In genomic region chr5:115125211-115125871, GRCm38 (mm10) we compare ENCODE assay signal across 8 mouse cellular contexts. TPM values are rescaled to one million over a fixed set of nuclear protein-coding genes. Genes with fewer than 3 reads are reported as not detected.
DNase-seq lines count a peak whose midpoint lies in the region; ATAC-seq and TF ChIP-seq lines count a peak whose summit lies in the region.

No protein-coding gene starts in this region.

- H3K36me3 ChIP-seq in forebrain, postnatal 0 days (ENCODE audit: insufficient read depth): peaks cover 56% of the 10 kb centered on the region
- peaks cover 16% of the 10 kb centered on the region; the same call in 1 of the 2 replicates for H3K36me3 ChIP-seq in lung, embryonic 16.5 days (ENCODE audit: control insufficient read depth, insufficient read depth, low read length)

- 0 out of 2 replicates have a peak overlapping the region, but pooled peaks have one; percentile 8 for H3K4me2 ChIP-seq in forebrain, postnatal 0 days (ENCODE audit: low read depth)
- H3K4me2 ChIP-seq in lung, embryonic 16.5 days (ENCODE audit: low read depth, low read length): 0 out of 2 replicates have a peak overlapping the region, but pooled peaks have one; percentile 18

- TF ChIP-seq POLR2A in cerebellum, adult 2 months (IDR thresholded peaks at IDR 0.05; ENCODE audit: borderline replicate concordance, insufficient read depth, low read length): 0 out of 2 replicates have a peak, but pooled peaks have one; percentile 14

- ATAC-seq in forebrain, postnatal 0 days: peak; percentile 90
- ATAC-seq in hematopoietic stem cell, adult 5-6 weeks (replicated peaks in 1 of 2; ENCODE audit: insufficient read depth in 1 of 2, low FRiP score in 2 of 2, low TSS enrichment in 1 of 2, low read depth in 1 of 2, poor library complexity in 2 of 2, severe bottlenecking in 2 of 2): peak; percentile 83 to 89
- peak; percentile 88 for ATAC-seq in lung, embryonic 16.5 days (ENCODE audit: low read depth)

- peaks cover 29% of the 10 kb centered on the region for H3K4me1 ChIP-seq in cerebellum, adult 2 months (ENCODE audit: control insufficient read depth, insufficient read depth, low read length)
- H3K4me1 ChIP-seq in forebrain, postnatal 0 days (ENCODE audit: insufficient read depth): no peaks in the 10 kb centered on the region
- peaks cover 8% of the 10 kb centered on the region for H3K4me1 ChIP-seq in lung, embryonic 16.5 days (replicated peaks; ENCODE audit: control insufficient read depth, insufficient read depth, low read length)

- TF ChIP-seq CTCF in cerebellum, adult 2 months (IDR thresholded peaks at IDR 0.05; ENCODE audit: borderline replicate concordance, insufficient read depth, low read depth, low read length): peak; percentile 96
- TF ChIP-seq CTCF in forebrain, postnatal 0 days (IDR thresholded peaks at IDR 0.05; ENCODE audit: low read depth): peak; percentile 95

- H3K4me3 ChIP-seq in cerebellum, adult 2 months (replicated peaks; ENCODE audit: insufficient read depth, low read depth, low read length): peak overlapping the region; percentile 0
- no peak overlapping the region for H3K4me3 ChIP-seq in forebrain, postnatal 0 days (ENCODE audit: low read depth, low read length)
- 0 out of 2 replicates have a peak overlapping the region, but pooled peaks have one; percentile 17 for H3K4me3 ChIP-seq in lung, embryonic 16.5 days (ENCODE audit: low read length)

- peak; percentile 81 for DNase-seq in Muller cell, postnatal 12 days (ENCODE audit: inconsistent ontology term)
- DNase-seq in cerebellum, adult 2 months: peak; percentile 88 to 92
- peak; percentile 87 for DNase-seq in forebrain, postnatal 0 days
- peak; percentile 71 for DNase-seq in layer of hippocampus, adult 9-10 months (ENCODE audit: low spot score)
- peak; percentile 69 for DNase-seq in ovary, postnatal 10 days (ENCODE audit: low spot score)
- peak; percentile 90 for DNase-seq in thymus, postnatal 14 days

- H3K27me3 ChIP-seq in cerebellum, adult 2 months (ENCODE audit: control insufficient read depth, insufficient read depth, low read length): no peaks in the 10 kb centered on the region
- H3K27me3 ChIP-seq in forebrain, postnatal 0 days (ENCODE audit: insufficient read depth, low read length): no peaks in the 10 kb centered on the region
- no peaks in the 10 kb centered on the region for H3K27me3 ChIP-seq in lung, embryonic 16.5 days (ENCODE audit: control insufficient read depth, insufficient read depth, low read depth, low read length)

- H3K27ac ChIP-seq in cerebellum, adult 2 months (ENCODE audit: insufficient read depth, low read length): peak overlapping the region; percentile 76
- H3K27ac ChIP-seq in forebrain, postnatal 0 days (ENCODE audit: low read depth, low read length): 0 out of 2 replicates have a peak overlapping the region, but pooled peaks have one; percentile 6
- H3K27ac ChIP-seq in lung, embryonic 16.5 days (ENCODE audit: low read length): no peak overlapping the region

- H3K9me3 ChIP-seq in forebrain, postnatal 0 days (ENCODE audit: low read length): no peaks in the 10 kb centered on the region
- no peaks in the 10 kb centered on the region for H3K9me3 ChIP-seq in lung, embryonic 16.5 days (ENCODE audit: control insufficient read depth, low read length)

- under 1% methylated on average over 24 of the region's 24 CpGs for WGBS in cerebellum, adult 2 months
- 14% methylated on average over 24 of the region's 24 CpGs for WGBS in forebrain, postnatal 0 days
- WGBS in lung, embryonic 16.5 days: 20% methylated on average over 24 of the region's 24 CpGs

- H3K9ac ChIP-seq in forebrain, postnatal 0 days: no peak overlapping the region
- no peak overlapping the region for H3K9ac ChIP-seq in lung, embryonic 16.5 days (ENCODE audit: low read length)

RNA-seq across cellular contexts. Expression of gene Acads, which starts 6.2 kb away (rescaled TPM):
- 14.9 and 16.1 TPM in 2 replicates for polyA plus RNA-seq in cerebellum, adult 2 months (2012; rRNA removed)
- 11.8 and 13.9 TPM in 2 replicates for total RNA-seq in forebrain, postnatal 0 days (2014; rRNA removed)
- 12.1 and 12.5 TPM in 2 replicates for polyA plus RNA-seq in forebrain, postnatal 0 days (2015; fragmentation: Nextera tagmentation; extraction: Ambion mirVana)
- total RNA-seq in hematopoietic stem cell, adult 5-6 weeks (2017): 15.9 and 18.0 TPM in 2 replicates
- 64.5 and 69.2 TPM in 2 replicates for polyA plus RNA-seq in lung, embryonic 16.5 days (2015; fragmentation: Nextera tagmentation; extraction: Ambion mirVana)

RNA-seq across cellular contexts. Expression of gene Unc119b, which starts 9.4 kb away (rescaled TPM):
- polyA plus RNA-seq in cerebellum, adult 2 months (2012; rRNA removed): 34.0 and 36.1 TPM in 2 replicates
- total RNA-seq in forebrain, postnatal 0 days (2014; rRNA removed): 24.7 and 27.2 TPM in 2 replicates
- polyA plus RNA-seq in forebrain, postnatal 0 days (2015; fragmentation: Nextera tagmentation; extraction: Ambion mirVana): 17.4 and 20.3 TPM in 2 replicates
- total RNA-seq in hematopoietic stem cell, adult 5-6 weeks (2017): 12.8 and 14.2 TPM in 2 replicates
- 34.3 and 35.2 TPM in 2 replicates for polyA plus RNA-seq in lung, embryonic 16.5 days (2015; fragmentation: Nextera tagmentation; extraction: Ambion mirVana)

RNA-seq across cellular contexts. Expression of gene Gm10401, which starts 27.2 kb away (rescaled TPM):
- not detected in 2 replicates for polyA plus RNA-seq in cerebellum, adult 2 months (2012; rRNA removed)
- total RNA-seq in forebrain, postnatal 0 days (2014; rRNA removed): not detected in 2 replicates
- polyA plus RNA-seq in forebrain, postnatal 0 days (2015; fragmentation: Nextera tagmentation; extraction: Ambion mirVana): 32.5 and 44.0 TPM in 2 replicates
- 0.50 TPM in 1 of 2 replicates, not detected in the other for total RNA-seq in hematopoietic stem cell, adult 5-6 weeks (2017)
- polyA plus RNA-seq in lung, embryonic 16.5 days (2015; fragmentation: Nextera tagmentation; extraction: Ambion mirVana): 23.2 and 25.4 TPM in 2 replicates

RNA-seq across cellular contexts. Expression of gene Mlec, which starts 32.6 kb away (rescaled TPM):
- polyA plus RNA-seq in cerebellum, adult 2 months (2012; rRNA removed): 66.0 and 80.2 TPM in 2 replicates
- 49.9 and 58.6 TPM in 2 replicates for total RNA-seq in forebrain, postnatal 0 days (2014; rRNA removed)
- polyA plus RNA-seq in forebrain, postnatal 0 days (2015; fragmentation: Nextera tagmentation; extraction: Ambion mirVana): 8.4 and 15.7 TPM in 2 replicates
- 225 and 241 TPM in 2 replicates for total RNA-seq in hematopoietic stem cell, adult 5-6 weeks (2017)
- polyA plus RNA-seq in lung, embryonic 16.5 days (2015; fragmentation: Nextera tagmentation; extraction: Ambion mirVana): 58.9 and 62.1 TPM in 2 replicates

Comparison
In these comparisons a context has a peak if more than half of its experiments do, and no peak if none do; other contexts are left out.
1. RNA of gene Gm10401, which starts 27.2 kb away (polyA plus RNA-seq): 32.5 to 44.0 TPM in forebrain, postnatal 0 days and 23.2 to 25.4 TPM in lung, embryonic 16.5 days; not detected in cerebellum, adult 2 months; every median in the first group is over 10 times any median in the second.
2. Peak in every context shown above with its lines, with median percentiles within 50 percentile points of each other: DNase-seq and ATAC-seq.